Mouse (Mus musculus) layer of hippocampus, postnatal 10 days (tissue): Measurements from ENCODE around the gene Ramp2. TPM values are rescaled to one million over a fixed set of nuclear protein-coding genes. Genes with fewer than 3 reads are reported as not detected.
A peak's percentile ranks its signal among the peaks of the same experiment; 100 is the strongest.

Source experiments
- DNase-seq, 2 experiments: peaks; one replicate each; pipeline ENCODE4 v3.0.0; 2021; ENCODE audit warnings: low spot score in 2 of 2
- total RNA-seq, 2 experiments: library from RNA; stranded (reverse); gene quantifications; 2 replicates each; pipeline ENCODE4 v1.2.3; 2021

The Ramp2 gene
- total RNA-seq, 2 experiments from 2014 or later: 69.6 to 70.0 TPM

- DNase-seq: no peak
Measured at GRCm38 (mm10) chr11:101234124-101234523, 11.7 kb upstream of the Ramp2 start.

- no peak for DNase-seq
Measured at GRCm38 (mm10) chr11:101235429-101235828, 10.4 kb upstream of the Ramp2 start.

- DNase-seq: no peak
Measured at GRCm38 (mm10) chr11:101236782-101237181, 9.0 kb upstream of the Ramp2 start.

- no peak for DNase-seq
Measured at GRCm38 (mm10) chr11:101238071-101238647, 7.7 kb upstream of the Ramp2 start.

GRCm38 (mm10) chr11:101245071-101245470 lies 757 bp upstream of the Ramp2 start:
- no peak for DNase-seq

GRCm38 (mm10) chr11:101246702-101247012 lies 829 bp downstream of the Ramp2 start:
- DNase-seq: no peak

GRCm38 (mm10) chr11:101247521-101248030 lies 1.7 kb downstream of the Ramp2 start:
- no peak for DNase-seq

GRCm38 (mm10) chr11:101248258-101248994 lies 2.6 kb downstream of the Ramp2 start:
- peak; percentile 73 to 77 for DNase-seq

- DNase-seq: no peak
Measured at GRCm38 (mm10) chr11:101251031-101251430, 5.2 kb downstream of the Ramp2 start.

GRCm38 (mm10) chr11:101252941-101253340 lies 7.1 kb downstream of the Ramp2 start:
- no peak for DNase-seq

GRCm38 (mm10) chr11:101253613-101254389 lies 8.0 kb downstream of the Ramp2 start, which contains the start of gene Vps25:
Gene Vps25, plus strand, starts transcription at chr11:101253707.
- peak; percentile 84 to 89 for DNase-seq

GRCm38 (mm10) chr11:101255826-101256775 lies 10.3 kb downstream of the Ramp2 start:
- DNase-seq: no peak

GRCm38 (mm10) chr11:101259261-101259712 lies 13.5 kb downstream of the Ramp2 start:
- DNase-seq: peak; percentile 47 to 50

GRCm38 (mm10) chr11:101259948-101260825 lies 14.4 kb downstream of the Ramp2 start, which contains the start of gene Wnk4:
Gene Wnk4, plus strand, starts transcription at chr11:101260567.
- peak; percentile 51 to 57 for DNase-seq

- DNase-seq: no peak
Measured at GRCm38 (mm10) chr11:101260826-101261380, 15.1 kb downstream of the Ramp2 start.

- DNase-seq: no peak
Measured at GRCm38 (mm10) chr11:101262272-101262967, 16.6 kb downstream of the Ramp2 start.

- DNase-seq: no peak
Measured at GRCm38 (mm10) chr11:101263138-101263988, 17.5 kb downstream of the Ramp2 start.

GRCm38 (mm10) chr11:101263989-101264280 lies 18.1 kb downstream of the Ramp2 start:
- DNase-seq: no peak
